Mouse (Mus musculus): ENCODE data around the gene Nr1h2.
A peak's percentile ranks its signal among the peaks of the same experiment; 100 is the strongest.

Nr1h2 gene

DNA sequence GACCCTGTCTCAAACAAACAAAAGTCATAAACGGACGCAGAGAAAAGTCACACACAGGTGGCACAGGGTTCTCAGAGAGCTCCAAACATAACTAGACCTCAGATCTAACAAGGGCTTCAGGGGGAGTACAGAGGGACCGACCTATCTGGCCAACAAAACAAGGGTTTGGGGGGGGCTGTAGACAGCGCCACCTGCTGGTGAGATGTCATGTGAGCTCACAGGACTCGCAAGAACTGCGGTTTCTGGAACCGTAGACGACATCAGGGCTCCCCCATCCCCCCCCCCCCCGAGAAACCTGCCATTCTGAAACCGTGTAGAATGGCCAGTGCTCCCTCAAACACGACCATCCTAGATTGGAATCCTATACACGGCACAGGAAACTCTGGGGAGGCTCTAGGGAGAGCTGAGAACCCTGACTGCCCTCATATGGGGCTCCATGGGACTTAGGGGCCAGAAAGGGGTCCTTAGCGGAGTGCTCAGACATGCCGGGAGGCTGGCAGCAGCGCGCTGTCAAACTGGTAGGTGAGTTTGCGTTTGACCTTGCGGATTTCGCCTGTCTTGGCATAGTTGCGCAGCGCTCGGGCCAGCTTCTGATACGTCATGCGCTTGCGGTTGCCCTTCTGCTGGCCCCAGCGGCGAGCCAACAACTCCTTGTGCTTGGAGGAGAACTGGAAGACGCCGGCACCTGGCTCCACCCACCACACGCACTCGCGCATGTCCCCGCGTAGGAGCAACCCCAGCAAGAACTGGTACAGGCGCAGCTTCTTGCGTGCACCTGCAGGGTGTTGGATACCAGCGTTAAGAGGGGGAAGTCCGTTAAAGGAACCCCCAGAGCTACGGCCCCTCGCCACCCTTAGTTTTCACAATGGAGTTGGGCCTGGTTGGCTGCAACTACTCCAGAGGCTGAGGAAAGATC, 26.0 kb downstream of the Nr1h2 start:
- peak; percentile 70 to 78 for DNase-seq

DNA sequence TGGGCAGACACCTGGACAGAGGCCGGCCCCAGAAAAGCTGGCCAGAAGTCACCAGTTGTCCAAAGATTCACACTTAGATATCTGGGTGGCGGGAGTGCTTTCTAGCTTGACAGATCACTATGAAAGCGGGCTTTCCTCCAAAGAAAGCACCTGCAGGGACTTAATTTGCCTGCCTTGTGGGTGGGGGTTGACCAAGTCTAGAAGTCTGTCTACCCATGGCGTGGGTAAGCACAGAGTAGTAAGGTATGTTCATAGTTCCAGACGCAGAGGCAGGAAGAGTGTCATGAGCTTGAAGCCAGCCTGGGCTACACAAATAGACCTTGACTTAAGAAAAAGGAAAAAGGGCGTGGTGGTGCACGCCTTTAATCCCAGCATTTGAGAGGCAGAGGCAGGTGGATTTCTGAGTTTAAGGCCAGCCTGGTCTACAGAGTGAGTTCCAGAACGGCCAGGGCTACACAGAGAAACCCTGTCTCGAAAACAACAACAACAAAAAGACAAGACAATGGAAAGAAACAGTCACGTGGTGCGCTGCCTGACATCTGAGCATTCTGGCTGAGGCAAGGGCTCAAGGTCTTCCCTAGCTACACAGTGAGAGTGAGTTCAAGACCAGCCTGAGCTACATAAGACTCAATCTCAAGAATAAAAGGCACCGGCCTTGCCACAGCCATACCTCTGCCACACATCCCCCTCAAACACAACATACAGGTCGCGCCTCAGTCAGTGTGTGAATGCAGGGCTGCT, 27.2 kb downstream of the Nr1h2 start:
- peak in 1 of 2 experiments; percentile 25 for DNase-seq

DNA sequence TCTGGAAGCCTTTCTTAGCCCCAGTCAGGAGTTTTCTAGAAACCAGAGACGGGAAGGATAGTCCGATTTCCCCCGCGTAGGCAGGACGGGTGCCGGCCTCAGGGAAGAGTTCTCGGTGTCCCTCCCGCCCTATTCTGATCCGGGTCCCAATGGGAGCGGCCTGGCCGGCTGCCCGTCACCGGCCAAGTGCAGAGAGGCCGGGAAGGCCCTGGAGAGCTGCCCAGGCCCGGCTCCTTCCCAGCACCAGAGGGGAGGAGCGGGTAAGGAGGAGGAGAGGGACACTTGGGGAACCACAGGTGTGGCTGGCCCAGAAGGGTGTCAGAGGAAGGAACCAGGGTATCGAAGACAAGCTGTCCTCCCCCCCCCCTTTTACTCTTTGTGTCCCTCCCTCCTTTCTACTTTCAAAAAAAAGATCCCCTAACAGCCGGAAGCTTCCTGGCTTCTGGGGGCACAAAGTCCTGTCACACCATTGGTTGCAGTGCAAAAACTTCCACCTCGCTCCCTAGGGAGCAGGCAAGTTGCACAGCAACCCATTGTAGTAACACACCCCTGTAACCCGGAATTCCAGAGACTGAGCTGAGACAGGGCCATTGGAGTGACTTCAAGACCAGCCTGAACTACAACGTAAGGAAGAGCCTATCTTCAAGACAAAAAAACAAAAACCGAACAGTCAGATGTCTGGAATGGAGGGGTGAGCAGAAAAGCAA, 28.5 kb downstream of the Nr1h2 start:
- peak; percentile 51 to 53 for DNase-seq

DNA sequence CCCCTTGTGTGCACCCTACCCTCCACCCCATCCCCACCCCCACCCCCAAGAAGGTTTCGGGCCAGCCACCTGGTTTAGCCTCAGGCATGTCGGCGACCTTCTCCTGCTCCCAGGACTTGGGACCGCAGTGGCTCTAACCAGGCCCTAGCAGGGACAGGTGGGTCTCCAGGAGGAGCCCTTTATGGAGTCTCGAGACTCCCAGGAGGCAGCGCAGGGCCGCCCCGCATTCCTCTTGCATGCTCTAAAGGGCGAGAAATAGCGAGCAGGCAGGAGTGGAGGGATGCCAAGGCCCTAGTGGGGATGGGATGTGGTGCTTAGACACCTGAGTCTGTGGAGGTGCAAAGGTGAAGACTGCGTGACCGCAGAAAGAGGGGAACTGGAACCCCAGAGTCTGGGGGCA, 29.2 kb downstream of the Nr1h2 start, which contains the start of gene Mybpc2:
Gene Mybpc2 (minus strand): TSS at position 155 of the 400 bp plus-strand sequence.
- DNase-seq: peak in 1 of 2 experiments; percentile 25

DNA sequence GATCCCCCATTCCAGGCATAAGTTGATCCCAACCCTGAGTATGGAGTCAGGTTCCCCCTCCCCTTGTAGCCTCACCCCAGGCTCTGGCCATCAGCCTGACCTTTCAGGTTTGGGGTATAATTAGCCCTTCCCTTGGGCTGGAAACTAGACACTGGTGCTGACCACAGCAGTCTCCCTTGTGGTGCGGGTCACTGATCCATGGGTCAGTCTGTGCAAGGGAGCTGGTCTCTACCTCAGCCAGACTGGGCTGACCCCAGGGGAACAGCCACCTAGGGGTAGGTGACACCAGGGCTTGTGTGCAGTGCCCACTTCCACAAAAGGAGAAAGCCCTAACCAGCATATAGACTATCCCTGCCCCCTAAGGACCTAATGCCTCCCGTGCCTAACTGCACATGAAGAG, 30.7 kb downstream of the Nr1h2 start:
- DNase-seq: no peak

DNA sequence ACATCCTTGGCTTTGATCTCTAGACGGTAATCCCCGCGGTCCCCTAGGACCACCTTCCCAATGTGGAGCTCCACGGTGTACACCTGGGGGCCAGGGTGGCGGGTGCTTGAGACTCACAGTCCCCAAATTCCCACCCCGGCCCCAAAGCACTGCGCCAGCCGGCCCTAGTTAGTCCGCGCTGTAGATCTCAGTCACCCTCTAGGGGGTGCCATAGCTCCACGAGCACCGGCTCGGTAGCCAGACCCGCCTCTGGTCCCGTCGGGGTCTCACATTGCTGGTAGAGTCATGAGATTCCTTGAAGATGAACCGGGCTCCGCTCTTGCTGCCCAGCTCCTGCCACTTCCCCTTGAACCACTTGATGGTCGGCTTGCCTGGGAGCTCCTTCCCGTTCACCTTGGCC, 32.0 kb downstream of the Nr1h2 start:
- DNase-seq: peak; percentile 63 to 74

DNA sequence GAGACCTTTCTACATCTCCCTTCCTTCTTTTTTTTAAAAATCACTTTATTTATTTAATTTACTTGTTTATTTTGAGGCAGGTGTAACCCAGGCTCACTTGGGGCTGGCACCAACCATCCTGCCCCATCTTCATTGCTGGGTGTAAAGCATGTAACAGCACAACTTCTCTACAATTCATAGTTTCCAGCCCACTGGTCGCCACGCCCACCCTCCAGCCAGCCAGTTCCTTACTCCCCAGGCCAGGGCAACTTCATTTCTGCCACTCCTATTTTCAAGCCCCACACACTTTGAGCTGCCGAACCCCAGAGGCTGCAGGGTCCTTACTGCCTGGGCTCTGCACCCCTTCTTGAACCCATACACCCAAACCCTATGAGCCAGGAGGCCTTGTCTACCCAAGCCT, 32.8 kb downstream of the Nr1h2 start:
- DNase-seq: peak in 1 of 2 experiments; percentile 31

DNA sequence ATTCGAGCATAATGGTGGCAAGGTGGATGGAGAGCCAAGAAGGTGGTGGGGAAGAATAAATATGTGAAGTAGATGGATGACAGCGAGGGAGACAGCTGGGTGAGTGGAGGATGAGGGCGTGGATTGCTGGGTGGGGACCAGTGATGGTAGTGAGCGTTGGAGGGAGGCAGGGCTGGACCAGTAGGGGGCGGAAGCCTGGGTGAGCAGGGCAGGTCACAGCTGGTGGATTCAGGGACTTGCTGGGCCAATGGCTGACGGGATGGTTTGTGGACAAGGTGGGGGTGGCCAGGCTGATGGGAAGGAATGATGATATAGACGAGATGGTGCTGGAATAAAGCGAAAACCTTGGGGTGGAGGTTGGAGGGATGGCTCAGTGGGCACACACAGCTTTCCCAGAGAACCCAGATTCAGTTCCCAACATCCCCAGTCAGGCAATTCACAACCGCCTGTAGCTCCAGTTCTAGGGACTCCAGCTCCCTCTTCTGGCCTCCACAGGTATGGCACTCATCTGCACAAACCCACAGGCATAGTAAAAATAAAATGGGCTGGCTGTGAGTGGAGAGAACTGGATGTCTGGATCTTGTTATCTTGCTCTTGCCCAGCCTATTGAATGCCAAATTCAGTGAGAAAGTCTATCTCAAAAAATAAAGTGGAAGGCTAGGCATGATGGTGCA, 34.4 kb downstream of the Nr1h2 start:
- no peak for DNase-seq

DNA sequence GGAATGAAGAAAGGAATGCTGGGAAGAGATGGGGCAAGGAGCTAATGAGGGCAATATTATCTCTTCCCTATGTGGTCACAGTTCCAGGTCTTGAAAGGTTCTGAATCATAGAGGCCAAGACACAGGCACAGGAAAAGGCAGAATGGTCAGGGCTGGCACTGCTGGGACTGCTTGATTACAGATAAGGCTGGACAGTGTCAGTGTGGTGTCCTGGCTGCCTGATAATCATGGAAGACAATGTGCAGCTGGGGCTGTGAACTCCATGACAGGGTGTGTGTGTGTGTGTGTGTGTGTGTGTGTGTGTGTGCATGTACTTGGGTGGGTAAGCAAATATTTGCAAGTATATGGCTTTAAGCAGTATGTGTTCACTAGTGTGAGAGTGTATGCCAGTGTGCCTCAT, 46.3 kb downstream of the Nr1h2 start:
- no peak for DNase-seq

DNA sequence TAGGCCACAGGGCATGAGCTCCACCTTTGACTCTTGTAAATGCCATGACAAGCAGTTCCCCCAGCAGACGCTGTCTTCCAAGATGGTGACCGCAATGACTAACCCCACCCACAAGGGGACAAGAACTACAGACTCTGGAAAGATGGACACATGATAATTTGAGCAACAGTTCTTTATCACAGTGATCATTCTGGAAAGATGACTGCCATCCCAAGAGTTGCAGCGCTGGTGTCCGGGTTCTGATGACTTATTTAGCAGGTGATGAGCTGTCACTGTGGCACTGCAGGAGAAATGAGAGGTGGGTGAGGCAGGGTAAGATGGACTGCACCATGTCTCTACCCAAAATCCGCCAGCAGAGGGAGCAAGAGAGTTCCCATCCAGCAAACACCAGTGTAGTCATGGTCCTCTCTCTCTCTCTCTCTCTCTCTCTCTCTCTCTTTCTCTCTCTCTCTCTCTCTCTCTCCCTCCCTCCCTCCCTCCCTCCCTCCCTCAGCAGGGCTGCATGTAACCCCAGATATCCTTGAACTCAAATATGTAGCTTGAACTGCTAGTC, 52.1 kb downstream of the Nr1h2 start:
- peak; percentile 45 to 74 for DNase-seq

DNA sequence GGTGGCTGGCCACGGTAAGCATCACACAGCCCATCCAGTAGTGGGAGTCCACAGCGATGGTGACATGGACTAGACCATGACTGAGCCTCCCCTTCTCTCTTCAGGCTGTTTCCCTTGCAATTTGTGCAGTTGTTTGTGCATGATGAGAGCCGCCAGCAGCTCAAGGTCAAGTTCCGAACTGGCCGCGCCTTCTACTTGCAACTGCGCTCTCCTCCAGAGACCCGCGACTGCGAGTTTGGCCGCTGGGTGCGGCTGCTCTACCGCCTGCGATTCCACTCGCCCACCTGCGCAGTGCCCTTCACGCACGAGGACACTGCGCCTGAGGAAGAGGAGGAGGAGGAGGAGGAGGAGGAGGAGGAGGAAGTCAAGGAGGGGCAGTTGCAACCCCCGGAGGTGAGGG, 53.7 kb downstream of the Nr1h2 start:
- no peak for DNase-seq

Data from spleen, adult 18-20 months (tissue).